Mouse (Mus musculus): ENCODE measurements at regions not wholly inside any gene's neighbourhood (a gene's known extent, or its start where the extent isn't known, plus 50 kb on each side); places are given as distances from the start of the nearest gene placed in this dataset.

DNA sequence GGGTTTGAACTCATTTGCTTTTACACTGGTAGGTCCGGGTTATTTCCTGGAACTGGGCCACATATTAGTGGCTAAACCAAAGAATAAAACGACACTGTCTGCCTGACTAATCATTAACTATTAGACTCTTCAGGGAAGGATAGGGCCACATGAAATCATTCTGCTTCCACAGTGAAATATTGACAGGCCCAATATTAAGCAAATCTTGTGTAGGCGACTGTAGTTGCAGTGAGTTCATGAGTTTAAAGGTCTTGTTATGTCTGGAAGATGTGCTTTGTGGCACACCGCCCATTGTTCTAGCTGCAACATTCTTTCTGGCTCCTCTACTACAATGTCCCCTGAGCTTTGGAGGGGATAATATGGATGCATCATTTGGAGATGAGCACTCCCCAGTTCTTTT is 65.7 kb upstream of the Pbx1 start:
- DNase-seq: no peak

DNA sequence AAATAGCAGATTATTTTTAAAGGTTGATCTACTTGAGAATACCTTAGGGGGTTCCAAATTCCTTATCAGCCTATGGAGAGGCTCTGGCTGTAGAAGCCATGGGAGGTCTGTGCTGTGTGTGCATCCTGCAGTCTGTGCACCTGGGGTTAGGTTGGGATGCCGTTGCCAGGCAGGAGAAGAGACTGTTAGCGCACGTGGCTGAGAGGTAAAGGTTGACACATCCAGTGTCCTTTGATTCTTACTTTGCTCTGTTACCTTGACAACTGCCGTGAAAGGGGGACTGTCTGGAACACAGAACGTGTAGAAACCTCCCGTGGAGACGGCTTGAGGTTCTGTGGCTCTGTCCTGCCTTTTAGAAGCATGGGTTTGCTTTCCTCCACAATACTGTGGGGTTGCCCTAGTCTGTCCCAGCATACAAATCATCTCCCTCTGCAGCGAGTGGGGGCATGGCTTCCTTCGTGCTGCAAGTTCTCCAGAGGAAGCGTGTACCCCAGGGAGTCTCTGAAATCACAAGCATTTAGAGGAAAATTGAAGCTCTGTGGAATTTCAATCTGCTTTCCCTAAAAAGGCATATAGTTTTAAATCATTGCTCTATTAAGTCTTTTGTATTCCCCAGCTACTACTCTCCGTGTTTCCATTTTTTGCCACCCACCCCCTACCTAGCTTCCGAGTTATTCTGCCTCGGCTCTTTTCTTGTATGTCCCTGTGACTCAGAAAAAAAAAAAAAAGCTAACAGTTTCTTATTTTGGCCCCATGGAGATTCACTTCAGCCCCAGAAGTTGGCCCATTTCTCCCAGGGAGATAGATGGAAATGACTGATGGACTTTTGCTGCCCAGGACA is 63.8 kb upstream of the Pbx1 start:
- DNase-seq: no peak

DNA sequence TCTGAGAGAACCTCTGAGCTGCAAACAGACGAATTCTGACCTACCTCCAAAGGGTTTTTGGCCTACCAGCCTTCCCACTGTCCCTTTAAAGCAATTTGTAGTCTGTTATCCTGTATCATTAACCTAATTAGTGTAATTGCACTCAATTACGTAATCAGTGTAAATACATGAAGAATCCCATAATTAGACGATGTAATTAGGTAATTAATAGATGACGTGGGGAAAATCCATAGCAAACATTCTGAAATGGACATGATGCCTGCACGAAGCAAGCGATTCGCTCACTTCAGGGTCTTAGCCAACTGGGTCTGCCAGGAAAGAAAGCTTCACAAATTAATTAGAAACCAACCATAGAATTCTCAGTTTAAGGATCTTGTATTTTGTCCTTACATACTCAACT is 55.4 kb upstream of the Pbx1 start:
- no peak for DNase-seq

DNA sequence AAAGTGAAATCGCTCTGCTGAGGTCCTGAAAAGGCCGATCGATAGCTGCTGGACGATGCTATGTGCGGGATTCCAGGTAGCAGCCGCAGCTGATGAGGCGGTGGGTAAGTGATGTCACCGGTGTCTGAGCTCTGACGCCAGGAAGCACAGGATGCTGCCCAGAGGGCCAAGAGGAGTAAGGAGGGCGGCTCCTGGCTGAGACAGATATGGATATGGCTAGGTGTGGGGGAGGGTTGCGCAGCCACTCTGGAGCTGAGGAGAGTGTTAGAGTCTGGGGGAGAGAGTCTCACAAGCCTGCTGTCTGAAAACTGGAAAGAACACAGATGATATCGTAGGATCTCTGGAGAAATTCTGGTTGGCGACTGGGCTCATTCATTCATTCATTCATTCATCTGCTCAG is 51.6 kb upstream of the Pbx1 start:
- no peak for DNase-seq
